Mouse (Mus musculus): ENCODE data around the gene Osgin1. TPM values are rescaled to one million over a fixed set of nuclear protein-coding genes. Genes with fewer than 3 reads are reported as not detected.
A peak's percentile ranks its signal among the peaks of the same experiment; 100 is the strongest.

Gene Osgin1
- total RNA-seq (2021) = 1 to 10 TPM in 1 of 2 experiments, not detected in 1; 1.2 TPM

- DNase-seq (ENCODE audit: extremely low spot score in 1 of 2, low spot score in 2 of 2) = no peak
- intact Hi-C loops (cut with DNase I) = no loop called here
Observed at GRCm38 (mm10) chr8:119433582-119434174, at the start of gene Osgin1. Gene Osgin1, plus strand, starts transcription at chr8:119434124.

GRCm38 (mm10) chr8:119384478-119384877 is 49.4 kb upstream of the Osgin1 start:
- intact Hi-C loops (cut with DNase I) = loop anchor here (2.0 to 10.0 kb wide), 3 partner anchors 74 to 1760 kb away; no protein-coding TSS in a partner anchor

GRCm38 (mm10) chr8:119385854-119386253 is 48.1 kb upstream of the Osgin1 start:
- no peak for DNase-seq (ENCODE audit: extremely low spot score in 1 of 2, low spot score in 2 of 2)
- intact Hi-C loops (cut with DNase I) = loop anchor here (2.0 to 10.0 kb wide), 3 partner anchors 75 to 1761 kb away; no protein-coding TSS in a partner anchor

More at GRCm38 (mm10) chr8:119384478-119384877, 49.4 kb upstream of the Osgin1 start:
- DNase-seq (ENCODE audit: extremely low spot score in 1 of 2, low spot score in 2 of 2) = peak; percentile 66 to 84

GRCm38 (mm10) chr8:119386988-119387387 is 46.9 kb upstream of the Osgin1 start:
- intact Hi-C loops (cut with DNase I) = loop anchor here (10.0 kb wide), 2 partner anchors 162 to 1762 kb away; no protein-coding TSS in a partner anchor
- DNase-seq (ENCODE audit: extremely low spot score in 1 of 2, low spot score in 2 of 2) = no peak

GRCm38 (mm10) chr8:119394097-119394496 is 39.8 kb upstream of the Osgin1 start:
- intact Hi-C loops (cut with DNase I) = no loop called here
- DNase-seq (ENCODE audit: extremely low spot score in 1 of 2, low spot score in 2 of 2) = no peak

- intact Hi-C loops (cut with DNase I) = no loop called here
- DNase-seq (ENCODE audit: extremely low spot score in 1 of 2, low spot score in 2 of 2) = peak; percentile 89 to 97
Observed at GRCm38 (mm10) chr8:119394524-119395026, 39.3 kb upstream of the Osgin1 start, which contains the start of gene Mlycd. Gene Mlycd, plus strand, starts transcription at chr8:119394878.

- intact Hi-C loops (cut with DNase I) = no loop called here
- peak in 1 of 2 experiments; percentile 70 for DNase-seq (ENCODE audit: extremely low spot score in 1 of 2, low spot score in 2 of 2)
Observed at GRCm38 (mm10) chr8:119395072-119395950, 38.6 kb upstream of the Osgin1 start.

- intact Hi-C loops (cut with DNase I) = no loop called here
- DNase-seq (ENCODE audit: extremely low spot score in 1 of 2, low spot score in 2 of 2) = no peak
Observed at GRCm38 (mm10) chr8:119398558-119398957, 35.4 kb upstream of the Osgin1 start.

GRCm38 (mm10) chr8:119399255-119399654 is 34.7 kb upstream of the Osgin1 start:
- DNase-seq (ENCODE audit: extremely low spot score in 1 of 2, low spot score in 2 of 2) = no peak

GRCm38 (mm10) chr8:119400122-119400671 is 33.7 kb upstream of the Osgin1 start:
- intact Hi-C loops (cut with DNase I) = no loop called here

More at GRCm38 (mm10) chr8:119399255-119399654, 34.7 kb upstream of the Osgin1 start:
- intact Hi-C loops (cut with DNase I) = no loop called here

GRCm38 (mm10) chr8:119400904-119401303 is 33.0 kb upstream of the Osgin1 start:
- no peak for DNase-seq (ENCODE audit: extremely low spot score in 1 of 2, low spot score in 2 of 2)
- intact Hi-C loops (cut with DNase I) = no loop called here

More at GRCm38 (mm10) chr8:119400122-119400671, 33.7 kb upstream of the Osgin1 start:
- DNase-seq (ENCODE audit: extremely low spot score in 1 of 2, low spot score in 2 of 2) = no peak

- intact Hi-C loops (cut with DNase I) = no loop called here
Observed at GRCm38 (mm10) chr8:119403912-119404311, 30.0 kb upstream of the Osgin1 start.

GRCm38 (mm10) chr8:119404648-119405047 is 29.3 kb upstream of the Osgin1 start:
- intact Hi-C loops (cut with DNase I) = no loop called here
- no peak for DNase-seq (ENCODE audit: extremely low spot score in 1 of 2, low spot score in 2 of 2)

More at GRCm38 (mm10) chr8:119403912-119404311, 30.0 kb upstream of the Osgin1 start:
- DNase-seq (ENCODE audit: extremely low spot score in 1 of 2, low spot score in 2 of 2) = no peak

GRCm38 (mm10) chr8:119408311-119408710 is 25.6 kb upstream of the Osgin1 start:
- no peak for DNase-seq (ENCODE audit: extremely low spot score in 1 of 2, low spot score in 2 of 2)
- intact Hi-C loops (cut with DNase I) = no loop called here

GRCm38 (mm10) chr8:119412037-119412734 is 21.7 kb upstream of the Osgin1 start:
- intact Hi-C loops (cut with DNase I) = no loop called here
- no peak for DNase-seq (ENCODE audit: extremely low spot score in 1 of 2, low spot score in 2 of 2)

- peak; percentile 59 to 81 for DNase-seq (ENCODE audit: extremely low spot score in 1 of 2, low spot score in 2 of 2)
- intact Hi-C loops (cut with DNase I) = no loop called here
Observed at GRCm38 (mm10) chr8:119412735-119413498, 21.0 kb upstream of the Osgin1 start.

GRCm38 (mm10) chr8:119413605-119414004 is 20.3 kb upstream of the Osgin1 start:
- no peak for DNase-seq (ENCODE audit: extremely low spot score in 1 of 2, low spot score in 2 of 2)
- intact Hi-C loops (cut with DNase I) = no loop called here

- intact Hi-C loops (cut with DNase I) = no loop called here
- no peak for DNase-seq (ENCODE audit: extremely low spot score in 1 of 2, low spot score in 2 of 2)
Observed at GRCm38 (mm10) chr8:119420318-119420717, 13.6 kb upstream of the Osgin1 start.

Measured in left cerebral cortex, postnatal 10 days (tissue).